Mouse (Mus musculus) thymus, adult 2 months (tissue): ENCODE measurements at regions not wholly inside any gene's neighbourhood (a gene's known extent, or its start where the extent isn't known, plus 50 kb on each side); places are given as distances from the start of the nearest gene placed in this dataset.

Experiments used
- CTCF ChIP-seq: fragments of 200-500 bp; IDR thresholded peaks from 2 replicates; pipeline ENCODE4 v1.5.1; 2012; ENCODE audit warnings: mild to moderate bottlenecking, control low read depth, low read length, moderate library complexity, borderline replicate concordance; ENCODE audit not compliant: control insufficient read depth, poor library complexity, insufficient read depth; ENCODE audit errors: extremely low read depth
- POLR2A ChIP-seq: fragments of 200-500 bp; IDR thresholded peaks from 2 replicates; pipeline ENCODE4 v1.6.1; 2012; ENCODE audit warnings: mild to moderate bottlenecking, low read length, control low read depth, moderate library complexity; ENCODE audit not compliant: control insufficient read depth, poor library complexity, insufficient read depth; ENCODE audit errors: extremely low read depth

DNA sequence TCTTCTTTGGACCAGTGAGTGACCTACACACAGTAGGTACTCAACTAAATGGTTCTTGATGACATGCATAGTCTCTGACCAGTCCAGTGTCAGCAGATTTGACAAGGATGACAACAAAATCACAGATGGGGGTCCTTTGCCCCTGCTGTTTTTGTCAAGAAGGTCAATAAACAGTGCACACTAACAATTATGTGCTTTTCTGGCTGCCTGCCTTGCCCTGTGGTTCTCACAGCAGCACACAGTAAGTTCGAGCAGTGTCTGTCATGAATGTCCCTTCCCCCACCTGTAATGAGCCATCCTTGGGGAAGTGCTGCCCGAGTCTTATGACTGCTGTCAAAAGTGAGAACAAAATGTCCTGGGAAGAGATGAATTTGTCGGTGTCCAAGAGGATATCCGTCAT lies 153.1 kb upstream of the Snx19 start:
- TF ChIP-seq POLR2A (no peak), CTCF (no peak)
